Mouse (Mus musculus) lung, adult 2 months (tissue): ENCODE data around the gene Exoc6b.

Source experiments
- CTCF ChIP-seq: fragments of 200-500 bp; IDR thresholded peaks from 2 replicates; pipeline ENCODE4 v1.5.1; 2011; ENCODE audit warnings: mild to moderate bottlenecking, low read length, control low read depth; ENCODE audit not compliant: insufficient read depth
- POLR2A ChIP-seq: fragments of 200-500 bp; IDR thresholded peaks from 2 replicates; pipeline ENCODE4 v1.6.1; 2011; ENCODE audit warnings: low read depth, mild to moderate bottlenecking, control low read depth, low read length, borderline replicate concordance; ENCODE audit errors: extremely low read depth

DNA sequence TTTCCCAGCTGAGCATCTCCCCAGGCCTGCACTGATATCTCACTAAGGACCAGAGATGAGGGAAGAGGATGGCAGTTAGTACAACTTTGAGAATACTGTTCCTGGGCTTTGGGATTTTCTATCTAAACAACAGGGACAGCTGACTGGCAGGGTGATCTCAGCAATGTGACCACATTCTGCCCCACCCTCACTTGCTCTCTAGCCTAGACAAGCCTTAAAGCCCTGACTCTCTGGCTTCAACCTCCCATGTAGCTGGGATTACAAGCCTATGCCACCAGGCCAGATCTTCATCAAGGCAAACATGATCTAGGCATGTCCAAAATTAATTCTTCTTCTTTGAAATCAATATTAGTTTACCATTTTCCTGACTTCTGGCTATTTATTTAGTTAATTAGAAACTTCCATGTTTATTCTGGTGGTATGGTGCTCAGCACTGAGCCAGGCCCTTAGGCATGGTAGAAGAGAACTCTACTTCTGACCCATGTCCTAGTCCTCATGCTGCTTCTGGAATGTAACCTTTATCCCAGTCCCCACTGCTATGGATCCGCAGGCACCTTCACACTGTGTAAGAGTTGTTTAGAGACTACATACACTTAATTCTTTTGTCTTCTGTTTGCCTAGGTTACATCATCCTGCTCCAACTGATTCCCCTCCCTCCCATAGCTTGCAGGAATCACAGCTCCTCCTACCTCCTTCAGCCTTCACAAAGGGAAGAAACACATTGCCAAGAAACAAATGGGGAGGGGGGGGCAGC, 468.0 kb downstream of the Exoc6b start:
- TF ChIP-seq CTCF = no peak
- no peak for TF ChIP-seq POLR2A
